Mouse (Mus musculus): ENCODE results near the gene Fbxo36.

The Fbxo36 gene

DNA sequence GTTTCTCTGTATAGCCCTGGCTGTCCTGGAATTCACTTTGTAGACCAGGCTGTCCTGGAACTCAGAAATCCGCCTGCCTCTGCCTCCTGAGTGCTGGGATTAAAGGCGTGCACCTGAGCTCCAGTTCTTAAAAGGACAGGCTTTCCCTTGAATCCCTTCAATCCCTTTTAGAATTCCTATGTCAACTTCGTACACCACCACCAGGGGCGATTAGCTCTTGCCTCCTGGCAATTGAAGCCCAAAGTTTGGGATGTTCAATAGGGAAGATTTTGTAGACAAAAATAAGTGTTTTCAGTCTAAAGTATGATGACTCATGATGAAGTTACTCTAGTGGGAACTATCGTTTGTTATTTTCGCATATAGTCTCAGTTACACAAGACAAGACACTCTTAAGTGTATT is 57.7 kb downstream of the Fbxo36 start:
- no peak for DNase-seq

DNA sequence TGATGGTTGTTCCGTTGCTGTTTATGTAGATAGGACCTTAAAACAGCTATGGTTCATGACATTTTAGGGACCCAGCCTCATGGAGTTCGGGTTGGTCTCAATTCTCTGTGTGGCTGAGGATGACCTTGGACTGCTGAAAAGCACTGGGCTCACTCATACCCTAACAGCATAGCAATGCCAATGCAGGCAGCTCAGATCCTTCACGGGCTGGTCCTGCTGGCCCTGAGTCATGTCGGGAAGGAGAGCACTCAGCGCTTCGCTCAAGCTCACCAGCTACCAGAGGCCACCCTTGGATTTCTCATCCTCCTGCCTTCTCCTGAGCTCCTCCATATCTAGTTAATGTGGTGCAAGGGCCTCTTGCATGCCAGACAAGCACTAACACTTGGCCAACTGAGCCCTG is 59.5 kb downstream of the Fbxo36 start:
- DNase-seq = no peak

GRCm38 (mm10) chr1:84904467-84904866 is 64.8 kb downstream of the Fbxo36 start:
- DNase-seq = no peak

- DNase-seq = no peak
Measured at GRCm38 (mm10) chr1:84910177-84910804, 70.7 kb downstream of the Fbxo36 start.

DNA sequence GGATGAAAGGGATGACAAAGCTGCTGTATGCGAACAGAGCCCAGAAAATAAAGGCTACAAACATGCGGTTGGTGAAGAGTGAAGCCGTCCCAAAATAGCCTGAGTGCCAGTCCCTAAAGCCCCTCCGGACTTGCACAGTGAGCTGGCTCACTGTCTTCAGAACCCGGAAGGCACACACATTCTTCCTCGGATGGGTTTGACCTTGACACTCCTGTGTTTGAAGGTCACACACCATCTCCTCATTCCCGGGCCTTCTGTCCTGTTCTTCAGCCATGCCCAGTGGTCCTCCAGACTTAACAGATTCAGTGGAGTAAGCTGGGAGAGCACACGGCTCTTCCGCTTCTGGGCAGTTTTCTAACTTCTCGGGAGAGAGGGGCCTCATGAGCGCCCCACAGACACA is 72.9 kb downstream of the Fbxo36 start:
- no peak for DNase-seq

GRCm38 (mm10) chr1:84915010-84915409 is 75.4 kb downstream of the Fbxo36 start:
- no peak for DNase-seq

DNA sequence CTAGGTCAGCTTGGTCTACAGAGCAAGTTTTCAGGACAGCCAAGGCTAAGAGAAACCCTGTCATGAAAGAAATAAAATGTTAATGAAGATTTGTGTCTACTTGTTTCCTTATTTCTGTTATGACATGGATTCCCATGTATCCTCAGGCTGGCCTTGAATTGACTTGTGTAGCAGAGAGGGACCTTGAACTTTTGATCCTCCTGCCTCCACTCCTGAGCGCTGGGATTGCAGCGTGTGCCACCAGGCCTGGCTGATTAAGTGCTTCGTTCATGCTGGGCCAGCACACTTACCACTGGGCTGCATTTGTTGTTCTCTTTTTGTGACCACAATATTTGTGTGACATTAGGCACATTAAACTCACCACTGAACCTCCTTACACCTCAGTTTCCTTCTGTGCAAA is 79.2 kb downstream of the Fbxo36 start:
- no peak for DNase-seq

GRCm38 (mm10) chr1:84923432-84923831 is 83.8 kb downstream of the Fbxo36 start:
- no peak for DNase-seq

GRCm38 (mm10) chr1:84924134-84924533 is 84.5 kb downstream of the Fbxo36 start:
- DNase-seq = no peak

DNA sequence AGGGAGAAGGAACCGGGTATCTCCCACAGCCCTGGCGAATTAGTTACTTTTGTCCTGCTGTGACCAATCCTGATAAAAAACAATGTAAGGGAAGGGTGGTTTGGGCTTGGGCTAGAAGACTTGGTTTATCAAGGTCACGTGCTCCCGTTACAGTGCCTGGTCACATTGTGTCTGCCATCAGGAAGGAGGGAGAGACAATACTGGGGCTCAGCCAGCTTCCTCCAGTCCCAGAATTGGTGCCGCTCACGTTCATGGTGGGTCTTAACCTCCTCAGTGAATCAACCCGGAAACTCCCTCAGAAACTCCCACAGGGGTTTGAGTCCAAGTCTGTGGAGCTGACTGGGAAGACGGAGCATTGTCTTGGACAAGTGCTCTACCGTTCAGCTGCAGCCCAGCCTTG is 86.0 kb downstream of the Fbxo36 start:
- no peak for DNase-seq

- peak in 1 of 2 experiments; percentile 55 for DNase-seq
Measured at GRCm38 (mm10) chr1:84933472-84934150, 94.0 kb downstream of the Fbxo36 start.

- DNase-seq = no peak
Measured at GRCm38 (mm10) chr1:84934151-84934502, 94.5 kb downstream of the Fbxo36 start.

- DNase-seq = no peak
Measured at GRCm38 (mm10) chr1:84934503-84935333, 95.1 kb downstream of the Fbxo36 start, which contains the start of gene Slc16a14. Gene Slc16a14, minus strand, starts transcription at chr1:84935134.

DNA sequence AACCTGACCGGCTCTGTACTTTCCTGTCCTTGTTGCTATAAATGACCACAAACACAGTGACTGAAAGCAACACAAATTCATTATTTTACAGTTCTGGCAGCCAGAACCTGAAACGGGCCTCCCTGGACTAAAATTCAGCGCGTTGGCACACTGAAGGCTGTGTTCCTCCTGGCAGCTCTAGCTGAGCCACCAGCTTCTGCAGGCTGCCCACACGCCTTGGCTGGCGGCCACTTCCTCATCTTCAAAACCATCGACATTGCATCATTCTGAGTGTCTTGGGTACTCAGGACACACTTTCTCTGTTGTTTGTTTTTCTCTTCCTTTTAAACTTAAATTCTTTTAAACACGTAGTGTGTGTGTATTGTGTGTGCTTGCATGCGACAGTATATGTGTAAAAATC is 96.0 kb downstream of the Fbxo36 start:
- DNase-seq = no peak

GRCm38 (mm10) chr1:84936716-84937510 is 97.3 kb downstream of the Fbxo36 start:
- no peak for DNase-seq

DNA sequence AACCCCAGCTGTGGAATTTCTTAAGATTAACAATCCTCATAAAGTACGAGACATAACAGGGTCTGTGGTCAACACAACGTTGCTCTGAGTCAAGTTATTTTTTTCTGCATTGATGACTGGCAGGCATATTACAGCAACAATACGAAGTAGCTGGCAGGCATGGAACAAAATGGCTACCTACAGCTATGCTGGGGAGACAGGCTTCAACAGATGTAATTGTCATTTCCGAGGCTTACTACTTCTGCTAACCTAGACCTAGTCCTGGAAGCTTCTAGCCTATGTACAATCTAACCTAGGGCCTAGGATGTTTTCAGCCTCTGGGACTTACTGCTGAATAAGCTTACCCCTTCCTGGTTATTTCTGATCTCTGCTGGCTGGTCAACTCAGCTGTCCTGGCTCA is 99.8 kb downstream of the Fbxo36 start:
- no peak for DNase-seq

DNA sequence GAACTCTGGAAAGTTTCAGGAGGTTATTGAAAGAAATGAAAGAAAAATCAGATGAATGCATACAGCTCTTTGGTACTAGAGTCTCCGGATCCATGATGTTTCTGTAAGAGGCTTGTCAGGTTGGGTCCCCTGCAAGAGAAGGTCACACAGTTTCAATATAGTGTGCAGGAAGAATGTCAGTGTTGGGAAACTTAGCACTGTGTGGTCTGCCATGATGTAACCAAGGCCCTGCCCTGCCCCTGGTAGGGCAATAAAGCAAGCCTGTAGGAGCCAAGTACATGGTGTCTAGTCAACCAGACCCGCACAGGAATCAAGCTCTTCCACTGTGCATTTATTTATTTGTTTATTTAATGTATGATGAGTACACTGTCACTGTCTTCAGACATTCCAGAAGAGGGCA is 100.7 kb downstream of the Fbxo36 start:
- DNase-seq = no peak

DNA sequence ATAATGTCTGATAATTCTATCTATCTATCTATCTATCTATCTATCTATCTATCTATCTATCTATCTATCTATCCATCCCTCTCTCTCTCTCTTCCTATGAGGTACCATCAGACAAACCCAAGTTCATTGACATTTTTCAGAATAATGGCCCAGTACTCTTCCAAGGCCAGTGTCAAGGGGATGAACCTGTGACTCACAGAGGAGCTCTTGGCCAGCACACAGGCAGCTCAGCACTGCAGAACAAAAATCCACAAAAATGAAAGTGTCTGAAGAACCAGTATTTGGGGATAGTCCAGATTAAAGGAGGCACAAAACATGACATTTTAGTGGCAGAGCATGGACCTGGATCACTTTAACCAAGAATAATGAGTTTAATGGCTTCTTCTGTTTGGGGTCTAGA is 103.0 kb downstream of the Fbxo36 start:
- no peak for DNase-seq

DNA sequence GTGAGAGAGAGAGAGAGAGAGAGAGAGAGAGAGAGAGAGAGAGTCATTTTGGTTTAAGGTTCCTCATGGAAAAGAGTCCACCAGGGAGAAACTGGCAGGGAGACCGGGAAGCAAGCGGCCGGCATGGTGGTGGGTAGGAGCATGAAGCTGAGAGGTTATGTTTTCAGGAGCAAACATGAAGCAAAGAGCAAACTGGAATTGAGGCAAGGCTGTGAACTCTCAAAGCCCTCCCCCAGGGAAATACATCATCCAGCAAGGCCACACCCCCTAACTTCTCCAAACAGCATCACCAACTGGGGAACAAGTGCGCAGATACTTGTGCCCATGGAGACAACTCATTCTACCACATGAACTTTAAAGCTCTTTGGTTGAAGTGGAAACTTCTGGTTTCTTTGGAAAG is 103.9 kb downstream of the Fbxo36 start:
- DNase-seq = no peak

DNA sequence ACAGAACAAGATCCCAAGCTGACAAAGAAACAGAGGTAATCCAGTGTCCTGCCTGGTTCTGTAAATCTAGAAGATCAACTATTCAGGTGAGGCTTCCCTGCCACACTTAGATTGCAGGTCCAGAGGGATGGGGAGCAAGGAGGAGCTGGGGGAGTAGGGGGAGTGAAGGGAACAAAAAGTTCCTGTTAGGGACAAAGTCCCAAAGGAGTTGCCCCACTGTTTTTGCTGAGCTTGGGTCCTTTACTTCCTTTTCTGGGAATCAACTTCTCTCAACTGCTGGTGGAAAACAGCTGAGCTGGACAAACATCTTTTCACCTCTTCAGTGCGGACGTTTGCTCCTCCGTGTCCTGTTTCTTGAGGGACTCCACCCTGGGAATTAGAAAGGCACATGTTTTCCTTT is 106.3 kb downstream of the Fbxo36 start:
- DNase-seq = no peak

DNA sequence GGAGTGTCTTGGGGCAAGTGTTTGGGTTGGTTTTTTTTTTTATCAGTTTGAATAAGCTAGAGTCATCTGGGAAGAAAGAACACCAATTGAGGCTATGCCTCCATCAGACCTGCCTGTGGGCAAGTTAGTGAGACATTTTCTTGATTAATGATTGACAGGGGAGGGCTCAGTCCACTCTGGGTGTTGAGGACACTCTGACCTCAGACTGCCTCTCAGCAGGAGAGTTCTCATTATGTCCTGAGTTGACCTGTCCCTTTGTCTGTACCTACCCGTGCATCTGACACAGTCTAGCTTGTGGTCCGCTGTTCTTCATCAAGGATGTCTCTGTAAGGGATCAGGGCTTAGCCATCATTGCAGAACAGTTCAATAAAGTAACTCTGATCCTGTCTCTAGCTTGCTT is 107.7 kb downstream of the Fbxo36 start:
- DNase-seq = no peak
